Mouse (Mus musculus): ENCODE data around the gene Kctd18.

- TF ChIP-seq POLR2A (IDR thresholded peaks at IDR 0.05; ENCODE audit: low read depth, low read length) = no peak
- TF ChIP-seq CTCF (conservative IDR thresholded peaks at IDR 0.05; ENCODE audit: insufficient read depth, insufficient read length, low read depth, low read length) = no peak
Measured at GRCm38 (mm10) chr1:57947552-57948347, 71.0 kb downstream of the Kctd18 start.

All from kidney, adult 2 months (tissue).